Mouse (Mus musculus) ES-E14 (cell line): ENCODE data around the gene Pomt2.

Source experiments
- CHD2 ChIP-seq: IDR thresholded peaks from 2 replicates; pipeline ENCODE4 v1.6.1; 2014; ENCODE audit warnings: mild to moderate bottlenecking, low read depth, low read length, inconsistent platforms
- ZC3H11A ChIP-seq: IDR thresholded peaks from 2 replicates; pipeline ENCODE4 v1.6.1; 2012; ENCODE audit warnings: low read depth, mild to moderate bottlenecking, inconsistent platforms, low read length, borderline replicate concordance
- ZNF384 ChIP-seq: IDR thresholded peaks from 2 replicates; pipeline ENCODE4 v1.6.1; 2012; ENCODE audit warnings: low read depth, low read length, inconsistent platforms

DNA sequence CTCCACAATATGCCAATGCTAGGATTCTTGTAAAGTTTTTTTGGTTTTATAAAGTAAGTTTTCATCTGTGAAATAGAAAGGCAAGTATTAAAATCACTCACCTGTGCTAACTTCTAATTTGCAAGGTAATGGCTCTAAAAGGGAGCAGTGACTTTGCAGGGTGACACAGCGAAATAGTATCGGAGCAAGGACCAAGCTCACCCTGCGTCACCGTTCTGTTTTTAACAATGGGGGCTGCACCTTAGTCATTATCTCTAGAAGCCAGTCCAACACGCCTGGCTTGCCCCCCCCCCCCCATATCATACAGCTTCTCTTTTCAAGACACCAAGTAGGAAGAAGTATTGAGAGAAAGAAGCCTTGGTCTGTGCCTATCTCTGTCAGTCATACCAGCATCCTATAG is 13.0 kb upstream of the Pomt2 start:
- TF ChIP-seq ZNF384 (no peak), CHD2 (no peak), ZC3H11A (no peak)
